Mouse (Mus musculus): ENCODE results near the gene B430306N03Rik. TPM values are rescaled to one million over a fixed set of nuclear protein-coding genes. Genes with fewer than 3 reads are reported as not detected.

The B430306N03Rik gene
- polyA plus RNA-seq, 1 experiment from 2014 or later: 0.22 TPM

- ATAC-seq: no peak
Observed at GRCm38 (mm10) chr17:48336857-48337256, 20.9 kb downstream of the B430306N03Rik start.

GRCm38 (mm10) chr17:48340267-48340666, 24.3 kb downstream of the B430306N03Rik start:
- Histone ChIP-seq H3K9me3 (ENCODE audit: control insufficient read depth) (no peaks in the 10 kb centered on the region), H3K27ac (ENCODE audit: low read depth, low read length) (no peak overlapping the region), H3K4me3 (ENCODE audit: low read depth, low read length) (no peak overlapping the region), H3K9ac (ENCODE audit: low read depth, low read length) (no peak overlapping the region), H3K4me2 (replicated peaks; ENCODE audit: low read depth) (no peak overlapping the region), H3K27me3 (replicated peaks; ENCODE audit: control insufficient read depth, insufficient read depth, low read length) (no peaks in the 10 kb centered on the region), H3K4me1 (replicated peaks; ENCODE audit: control insufficient read depth, insufficient read depth, low read length) (no peaks in the 10 kb centered on the region), H3K36me3 (ENCODE audit: control insufficient read depth, insufficient read depth) (no peaks in the 10 kb centered on the region)
- WGBS: 84% methylated on average over 1 of the region's 1 CpGs
- no peak for TF ChIP-seq CTCF (IDR thresholded peaks at IDR 0.05; ENCODE audit: low read depth)
- no peak for ATAC-seq

More at GRCm38 (mm10) chr17:48336857-48337256, 20.9 kb downstream of the B430306N03Rik start:
- no peaks in the 10 kb centered on the region for H3K36me3 ChIP-seq (ENCODE audit: control insufficient read depth, insufficient read depth)
- 5% methylated on average over 6 of the region's 6 CpGs for WGBS
- no peaks in the 10 kb centered on the region for H3K27me3 ChIP-seq (replicated peaks; ENCODE audit: control insufficient read depth, insufficient read depth, low read length)
- H3K4me1 ChIP-seq (replicated peaks; ENCODE audit: control insufficient read depth, insufficient read depth, low read length): no peaks in the 10 kb centered on the region
- H3K9ac ChIP-seq (ENCODE audit: low read depth, low read length): no peak overlapping the region
- H3K4me2 ChIP-seq (replicated peaks; ENCODE audit: low read depth): no peak overlapping the region
- H3K9me3 ChIP-seq (ENCODE audit: control insufficient read depth): no peaks in the 10 kb centered on the region
- no peak overlapping the region for H3K27ac ChIP-seq (ENCODE audit: low read depth, low read length)
- TF ChIP-seq CTCF (IDR thresholded peaks at IDR 0.05; ENCODE audit: low read depth): peak; percentile 92
- H3K4me3 ChIP-seq (ENCODE audit: low read depth, low read length): no peak overlapping the region

GRCm38 (mm10) chr17:48341947-48342346, 26.0 kb downstream of the B430306N03Rik start:
- H3K9ac ChIP-seq (ENCODE audit: low read depth, low read length): no peak overlapping the region
- no peaks in the 10 kb centered on the region for H3K4me1 ChIP-seq (replicated peaks; ENCODE audit: control insufficient read depth, insufficient read depth, low read length)
- WGBS: 43% methylated on average over 3 of the region's 3 CpGs
- H3K36me3 ChIP-seq (ENCODE audit: control insufficient read depth, insufficient read depth): no peaks in the 10 kb centered on the region
- H3K4me3 ChIP-seq (ENCODE audit: low read depth, low read length): no peak overlapping the region
- no peaks in the 10 kb centered on the region for H3K9me3 ChIP-seq (ENCODE audit: control insufficient read depth)
- no peak for ATAC-seq
- no peak overlapping the region for H3K4me2 ChIP-seq (replicated peaks; ENCODE audit: low read depth)
- TF ChIP-seq CTCF (IDR thresholded peaks at IDR 0.05; ENCODE audit: low read depth): no peak
- no peaks in the 10 kb centered on the region for H3K27me3 ChIP-seq (replicated peaks; ENCODE audit: control insufficient read depth, insufficient read depth, low read length)
- H3K27ac ChIP-seq (ENCODE audit: low read depth, low read length): no peak overlapping the region

GRCm38 (mm10) chr17:48343065-48343464, 27.1 kb downstream of the B430306N03Rik start:
- H3K9me3 ChIP-seq (ENCODE audit: control insufficient read depth): no peaks in the 10 kb centered on the region
- no peak overlapping the region for H3K27ac ChIP-seq (ENCODE audit: low read depth, low read length)
- no peaks in the 10 kb centered on the region for H3K27me3 ChIP-seq (replicated peaks; ENCODE audit: control insufficient read depth, insufficient read depth, low read length)
- H3K4me3 ChIP-seq (ENCODE audit: low read depth, low read length): no peak overlapping the region
- no peak overlapping the region for H3K4me2 ChIP-seq (replicated peaks; ENCODE audit: low read depth)
- WGBS: 84% methylated on average over 2 of the region's 2 CpGs
- H3K36me3 ChIP-seq (ENCODE audit: control insufficient read depth, insufficient read depth): no peaks in the 10 kb centered on the region
- no peak for ATAC-seq
- TF ChIP-seq CTCF (IDR thresholded peaks at IDR 0.05; ENCODE audit: low read depth): no peak
- H3K4me1 ChIP-seq (replicated peaks; ENCODE audit: control insufficient read depth, insufficient read depth, low read length): no peaks in the 10 kb centered on the region
- no peak overlapping the region for H3K9ac ChIP-seq (ENCODE audit: low read depth, low read length)

- H3K36me3 ChIP-seq (ENCODE audit: control insufficient read depth, insufficient read depth): no peaks in the 10 kb centered on the region
- no peak overlapping the region for H3K27ac ChIP-seq (ENCODE audit: low read depth, low read length)
- H3K9ac ChIP-seq (ENCODE audit: low read depth, low read length): no peak overlapping the region
- H3K9me3 ChIP-seq (ENCODE audit: control insufficient read depth): no peaks in the 10 kb centered on the region
- no peaks in the 10 kb centered on the region for H3K4me1 ChIP-seq (replicated peaks; ENCODE audit: control insufficient read depth, insufficient read depth, low read length)
- peak; percentile 15; the same call in 1 of the 2 replicates for ATAC-seq
- 48% methylated on average over 4 of the region's 4 CpGs for WGBS
- no peaks in the 10 kb centered on the region for H3K27me3 ChIP-seq (replicated peaks; ENCODE audit: control insufficient read depth, insufficient read depth, low read length)
- no peak for TF ChIP-seq CTCF (IDR thresholded peaks at IDR 0.05; ENCODE audit: low read depth)
- no peak overlapping the region for H3K4me2 ChIP-seq (replicated peaks; ENCODE audit: low read depth)
- H3K4me3 ChIP-seq (ENCODE audit: low read depth, low read length): no peak overlapping the region
Observed at GRCm38 (mm10) chr17:48345824-48346223, 29.9 kb downstream of the B430306N03Rik start.

GRCm38 (mm10) chr17:48346231-48346630, 30.3 kb downstream of the B430306N03Rik start, which contains the start of gene Trem2:
Gene Trem2, plus strand, starts transcription at chr17:48346401.
- 0 out of 2 replicates have a peak, but pooled peaks have one; percentile 48 for ATAC-seq
- H3K36me3 ChIP-seq (ENCODE audit: control insufficient read depth, insufficient read depth): no peaks in the 10 kb centered on the region
- 42% methylated on average over 5 of the region's 5 CpGs for WGBS
- no peak for TF ChIP-seq CTCF (IDR thresholded peaks at IDR 0.05; ENCODE audit: low read depth)
- H3K27me3 ChIP-seq (replicated peaks; ENCODE audit: control insufficient read depth, insufficient read depth, low read length): no peaks in the 10 kb centered on the region
- no peak within 1 kb of the TSS for H3K9ac ChIP-seq (ENCODE audit: low read depth, low read length)
- H3K9me3 ChIP-seq (ENCODE audit: control insufficient read depth): no peaks in the 10 kb centered on the region
- no peak within 1 kb of the TSS for H3K27ac ChIP-seq (ENCODE audit: low read depth, low read length)
- H3K4me2 ChIP-seq (replicated peaks; ENCODE audit: low read depth): no peak within 1 kb of the TSS
- H3K4me1 ChIP-seq (replicated peaks; ENCODE audit: control insufficient read depth, insufficient read depth, low read length): no peaks in the 10 kb centered on the region
- no peak within 1 kb of the TSS for H3K4me3 ChIP-seq (ENCODE audit: low read depth, low read length)

GRCm38 (mm10) chr17:48346834-48347233, 30.9 kb downstream of the B430306N03Rik start:
- Histone ChIP-seq H3K4me2 (replicated peaks; ENCODE audit: low read depth) (no peak overlapping the region), H3K36me3 (ENCODE audit: control insufficient read depth, insufficient read depth) (no peaks in the 10 kb centered on the region), H3K9ac (ENCODE audit: low read depth, low read length) (no peak overlapping the region), H3K27me3 (replicated peaks; ENCODE audit: control insufficient read depth, insufficient read depth, low read length) (no peaks in the 10 kb centered on the region), H3K4me1 (replicated peaks; ENCODE audit: control insufficient read depth, insufficient read depth, low read length) (no peaks in the 10 kb centered on the region), H3K9me3 (ENCODE audit: control insufficient read depth) (no peaks in the 10 kb centered on the region), H3K27ac (ENCODE audit: low read depth, low read length) (no peak overlapping the region), H3K4me3 (ENCODE audit: low read depth, low read length) (no peak overlapping the region)
- ATAC-seq: no peak
- WGBS: 69% methylated on average over 4 of the region's 4 CpGs
- no peak for TF ChIP-seq CTCF (IDR thresholded peaks at IDR 0.05; ENCODE audit: low read depth)

Data from intestine, postnatal 0 days (tissue).